Mouse (Mus musculus) frontal cortex, postnatal 10 days (tissue): ENCODE measurements around the gene Hbb-y.
"Not testable (repeated sequence)": the region's sequence is repeated elsewhere in the genome, so short reads cannot be mapped to it uniquely, and the experiment has no call there.

Experiments
- DNase-seq, 2 experiments: peaks; one replicate each; pipeline ENCODE4 v3.0.0; 2022; ENCODE audit warnings: low spot score in 2 of 2, mixed read lengths in 1 of 2

Gene Hbb-y

DNA sequence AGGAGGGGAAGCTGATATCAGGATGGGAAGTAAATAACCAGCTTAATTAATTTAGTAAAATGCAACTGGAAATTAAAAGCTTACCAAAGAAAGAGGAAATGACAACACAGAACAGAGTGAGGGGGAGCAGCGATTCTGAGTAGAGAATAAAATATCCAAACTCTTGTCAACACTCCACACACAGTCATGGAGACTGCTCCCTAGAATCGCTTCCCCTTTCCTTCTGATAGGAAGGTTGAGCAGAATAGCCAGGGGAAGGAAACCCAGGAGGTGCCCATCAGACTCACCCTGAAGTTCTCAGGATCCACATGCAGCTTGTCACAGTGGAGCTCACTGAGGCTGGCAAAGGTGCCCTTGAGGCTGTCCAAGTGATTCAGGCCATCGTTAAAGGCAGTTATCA, 39.9 kb downstream of the Hbb-y start:
- not testable (repeated sequence) for DNase-seq

DNA sequence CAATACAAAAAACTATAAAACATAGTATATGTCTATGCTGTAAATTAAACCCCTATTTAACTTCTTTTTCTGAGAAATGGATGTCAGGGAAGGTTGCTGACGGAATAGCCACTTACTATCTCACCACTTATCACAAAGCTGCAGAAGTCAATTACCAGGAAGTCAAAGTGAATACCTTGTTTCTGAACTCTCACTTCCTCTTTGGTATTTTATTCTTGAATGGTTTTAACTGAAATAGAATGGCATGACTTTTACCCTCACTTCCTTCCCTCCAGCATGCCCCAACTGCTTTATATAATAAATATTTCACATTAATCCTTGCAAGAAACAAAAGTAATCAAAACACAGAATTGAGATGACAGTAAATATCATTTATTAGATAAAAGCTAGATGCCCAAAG, 40.8 kb downstream of the Hbb-y start:
- DNase-seq: no peak

DNA sequence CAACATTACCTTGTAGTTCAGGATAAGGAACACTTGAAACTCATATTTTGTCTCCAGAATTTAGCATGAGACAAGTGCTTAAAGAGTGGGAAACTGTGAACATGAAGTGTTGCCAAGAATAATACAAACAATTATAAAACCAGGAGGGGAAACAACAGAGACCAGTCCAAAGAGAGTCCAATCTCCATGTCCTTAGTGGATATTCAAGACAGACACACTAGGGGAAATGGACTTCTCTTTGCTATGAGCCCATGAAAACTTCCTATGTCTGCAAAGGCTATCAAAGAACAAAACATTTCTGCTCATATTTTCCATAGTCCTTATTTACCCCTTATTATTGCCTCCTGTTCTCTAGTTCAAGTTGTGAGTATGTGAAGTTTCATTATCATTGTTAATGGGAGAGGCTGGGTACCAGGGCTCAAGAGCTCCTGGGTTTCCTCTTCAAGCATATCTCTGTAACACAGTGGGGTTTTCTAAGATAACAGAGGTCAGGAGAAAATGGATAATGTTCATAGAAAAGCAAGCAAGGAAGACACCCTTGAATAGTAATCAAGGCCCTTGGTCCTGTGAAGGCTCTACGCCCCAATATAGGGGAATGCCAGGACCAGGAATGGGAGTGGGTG, 41.7 kb downstream of the Hbb-y start:
- DNase-seq: no peak

DNA sequence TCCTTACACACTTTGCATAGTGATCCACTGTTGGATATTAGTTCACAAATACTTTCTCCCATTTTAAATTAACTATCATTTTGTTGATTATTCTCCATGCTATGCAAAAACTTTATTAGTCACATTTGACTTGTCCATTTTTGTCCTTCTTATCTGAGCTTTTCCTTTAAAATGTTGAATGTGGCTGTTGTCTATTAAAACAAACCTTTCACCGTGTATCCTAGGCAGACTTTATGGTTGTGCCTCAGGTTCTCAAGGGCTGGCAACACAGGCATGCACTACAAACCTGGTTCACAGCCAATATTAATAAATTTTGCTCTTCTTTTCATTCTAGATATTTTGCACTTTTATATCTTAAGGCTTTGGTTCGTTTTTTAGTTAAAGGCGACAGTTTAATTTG, 42.3 kb downstream of the Hbb-y start:
- no peak for DNase-seq

DNA sequence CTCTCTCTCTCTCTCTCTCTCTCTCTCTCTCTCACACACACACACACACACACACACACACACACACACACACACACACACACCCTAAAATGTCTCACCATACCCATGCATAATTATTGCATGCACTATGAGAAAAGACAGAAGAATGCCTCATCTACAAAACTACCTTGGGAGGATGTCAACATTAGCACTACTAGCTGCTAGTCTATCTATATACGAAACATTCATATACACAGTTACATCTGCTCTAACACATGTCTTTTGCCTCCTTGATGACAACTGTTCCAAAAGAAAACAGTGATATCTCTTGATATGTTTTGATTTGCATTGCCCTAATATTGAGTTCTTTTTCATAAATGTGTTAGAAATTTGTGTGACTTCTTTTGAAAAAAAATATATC, 42.7 kb downstream of the Hbb-y start:
- DNase-seq: no peak

DNA sequence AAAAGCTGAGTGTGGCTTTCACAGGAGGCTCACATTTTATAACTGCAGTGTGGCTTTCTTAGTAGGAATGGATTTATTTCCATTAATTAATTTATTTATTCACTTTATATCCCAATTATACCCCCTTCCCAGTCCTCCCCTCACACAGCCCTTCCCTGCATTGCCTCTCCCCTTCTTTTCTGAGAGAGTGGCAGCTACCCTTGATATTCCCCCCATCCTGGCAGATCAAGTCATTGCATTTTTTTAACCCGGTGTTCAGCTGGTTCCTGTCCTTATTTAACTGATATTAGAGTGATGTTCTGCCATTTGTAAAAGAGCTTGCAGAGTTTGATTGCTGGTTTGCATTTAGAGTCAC, 43.2 kb downstream of the Hbb-y start:
- DNase-seq: no peak

DNA sequence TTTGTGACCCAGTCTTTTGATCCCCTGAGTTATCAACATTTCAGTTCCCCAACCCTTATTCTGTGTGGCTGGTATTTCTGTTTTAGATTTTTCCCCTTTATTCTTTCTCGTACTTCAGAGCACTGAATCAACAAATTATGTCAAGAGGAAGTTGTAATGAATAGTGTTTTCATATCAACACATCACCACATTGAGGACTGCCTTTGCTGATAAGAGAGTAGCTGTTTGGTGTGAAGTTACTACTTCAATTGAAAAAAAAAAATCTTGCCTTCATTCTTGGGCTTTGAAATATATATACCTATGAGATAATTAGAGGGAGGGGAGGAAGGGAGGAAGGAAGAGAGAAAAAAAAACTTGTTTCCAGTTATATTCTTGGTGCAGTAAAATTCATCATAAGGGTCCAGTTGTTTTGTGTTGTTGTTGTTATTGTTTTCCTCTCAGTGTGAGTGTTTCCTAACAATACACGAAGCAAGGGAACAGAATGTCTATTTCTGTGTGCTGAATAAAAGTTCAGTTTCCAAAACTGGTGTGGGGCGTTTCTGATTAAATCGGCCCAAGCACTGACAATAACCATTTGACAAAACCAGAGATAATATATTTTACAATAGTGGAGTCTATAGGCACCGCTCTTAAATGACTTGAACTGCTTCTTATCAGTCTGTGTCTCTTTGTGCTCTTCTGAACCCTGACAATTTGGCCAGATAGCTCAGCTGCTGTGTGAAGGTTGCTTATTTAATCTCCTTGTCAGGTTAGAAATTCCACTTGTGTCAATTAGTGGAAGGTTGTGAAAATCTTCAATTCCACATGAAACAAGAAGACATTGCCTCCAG, 43.8 kb downstream of the Hbb-y start:
- DNase-seq: no peak

DNA sequence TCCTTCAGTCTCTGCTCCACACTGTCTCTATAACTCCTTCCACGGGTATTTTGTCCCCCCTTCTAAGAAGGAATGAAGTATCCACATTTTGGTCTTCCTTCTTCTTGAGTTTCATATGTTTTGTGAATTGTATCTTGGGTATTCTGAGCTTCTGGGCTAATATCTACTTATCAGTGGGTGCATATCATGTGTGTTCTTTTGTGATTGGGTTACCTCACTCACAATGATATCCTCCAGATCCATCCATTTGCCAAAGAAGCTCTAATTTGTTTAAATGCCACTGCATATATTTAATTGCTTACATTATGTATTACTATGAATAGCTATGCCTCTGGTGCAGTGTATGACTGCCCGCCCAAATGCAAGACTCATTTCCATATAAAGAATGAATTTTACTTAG, 44.9 kb downstream of the Hbb-y start:
- not testable (repeated sequence) for DNase-seq

DNA sequence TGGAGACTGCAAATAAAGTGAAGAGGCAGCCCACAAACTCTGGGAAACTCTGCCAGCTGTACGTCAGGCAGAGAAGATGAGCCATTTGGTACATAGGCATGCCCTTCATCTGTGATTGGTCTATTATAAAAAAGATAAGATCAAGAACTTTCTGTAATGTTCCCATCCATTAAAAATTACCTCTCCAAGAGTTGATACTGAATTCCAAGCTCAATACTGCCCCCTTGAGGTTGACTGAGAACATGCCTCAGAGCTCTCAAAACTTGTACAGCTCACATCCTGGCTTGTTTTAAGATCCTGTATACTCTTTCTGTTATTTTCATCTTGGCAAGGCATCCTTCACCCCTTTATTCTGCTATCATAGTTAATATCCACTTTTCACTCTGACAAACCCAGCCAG, 46.2 kb downstream of the Hbb-y start:
- DNase-seq: no peak
